Mouse (Mus musculus) kidney, embryonic 14.5 days (tissue): Measurements from ENCODE around the gene Hoxa10. TPM values are rescaled to one million over a fixed set of nuclear protein-coding genes. Genes with fewer than 3 reads are reported as not detected.

Experiments
- ATAC-seq: fragments of 200-750 bp; cut with Nextera tagmentation; 2 replicates; pipeline ENCODE4 v1.8.0; 2017; ENCODE audit warnings: moderate number of reproducible peaks, mild to moderate bottlenecking, moderate TSS enrichment, moderate library complexity; ENCODE audit not compliant: low FRiP score, low TSS enrichment
- H3K27ac ChIP-seq: fragments of 300-500 bp; sonication (generic); 2 replicates; pipeline ENCODE4 v1.5.1; 2014; ENCODE audit warnings: low read depth, mild to moderate bottlenecking, low read length, moderate library complexity, mixed read lengths
- H3K27me3 ChIP-seq: fragments of 300-500 bp; sonication (generic); 2 replicates; pipeline ENCODE4 v1.6.1; 2014; ENCODE audit warnings: mild to moderate bottlenecking, low read length; ENCODE audit not compliant: control insufficient read depth, insufficient read depth
- H3K36me3 ChIP-seq: fragments of 300-500 bp; sonication (generic); 2 replicates; pipeline ENCODE4 v1.6.1; 2014; ENCODE audit warnings: low read length, mixed read lengths; ENCODE audit not compliant: control insufficient read depth, insufficient read depth
- H3K4me1 ChIP-seq: fragments of 300-500 bp; sonication (generic); 2 replicates; pipeline ENCODE4 v1.6.1; 2014; ENCODE audit warnings: low read length, mixed read lengths; ENCODE audit not compliant: control insufficient read depth, insufficient read depth
- H3K4me2 ChIP-seq: fragments of 300-500 bp; sonication (generic); replicated peaks from 2 replicates; pipeline ENCODE4 v1.6.1; 2014; ENCODE audit warnings: low read depth, mild to moderate bottlenecking, low read length
- H3K4me3 ChIP-seq: fragments of 300-500 bp; sonication (generic); 2 replicates; pipeline ENCODE4 v1.5.1; 2014; ENCODE audit warnings: mild to moderate bottlenecking, low read length
- H3K9ac ChIP-seq: fragments of 300-500 bp; sonication (generic); 2 replicates; pipeline ENCODE4 v1.6.1; 2014; ENCODE audit warnings: low read depth, mild to moderate bottlenecking, low read length, moderate library complexity
- H3K9me3 ChIP-seq: fragments of 300-500 bp; sonication (generic); 2 replicates; pipeline ENCODE4 v1.6.1; 2016; ENCODE audit warnings: low read length; ENCODE audit not compliant: control insufficient read depth
- WGBS: fragments of 180-500 bp; shearing (Covaris S2); extraction: QIAGEN DNeasy Blood & Tissue Kit; methylation state at CpG from one replicate; pipeline ENCODE4 v1.1.7; 2014; 5-methylcytosine and 5-hydroxymethylcytosine counted together
- microRNA counts: library from miRNA; unstranded; fragments of <30 nt; microRNA quantifications from one replicate; lab custom pipeline; 2017
- microRNA-seq: library from miRNA; unstranded; fragments of <30 nt; microRNA quantifications from one replicate; pipeline ENCODE4, GENCODE M21; 2016
- polyA plus RNA-seq: library from polyadenylated mRNA; unstranded; fragments of >200 nt; fragmentation: Nextera tagmentation; extraction: Ambion mirVana; gene quantifications from 2 replicates; pipeline ENCODE4 v1.2.1, GENCODE M21; 2014

Hoxa10 gene
- polyA plus RNA-seq, 1 experiment from 2014 or later = 186 TPM

- Histone ChIP-seq H3K9me3 (no peaks in the 10 kb centered on the region), H3K4me2 (peak overlapping the region; percentile 27), H3K27me3 (no peaks in the 10 kb centered on the region), H3K9ac (peak overlapping the region; percentile 40; the same call in 1 of the 2 replicates), H3K36me3 (peaks cover 24% of the 10 kb centered on the region; the same call in 1 of the 2 replicates), H3K4me3 (no peak overlapping the region), H3K4me1 (peaks cover 78% of the 10 kb centered on the region), H3K27ac (peak overlapping the region; percentile 94)
- ATAC-seq = peak; percentile 2; the same call in 1 of the 2 replicates
- 12% methylated on average over 10 of the region's 10 CpGs for WGBS
Measured at GRCm38 (mm10) chr6:52183311-52184080, 57.2 kb downstream of the Hoxa10 start.

- 6% methylated on average over 1 of the region's 1 CpGs for WGBS
- Histone ChIP-seq H3K36me3 (peaks cover 24% of the 10 kb centered on the region; the same call in 1 of the 2 replicates), H3K4me2 (peak overlapping the region; percentile 27; the same call in 1 of the 2 replicates), H3K4me1 (peaks cover 75% of the 10 kb centered on the region), H3K9ac (no peak overlapping the region; the same call in 1 of the 2 replicates), H3K9me3 (no peaks in the 10 kb centered on the region), H3K27ac (peak overlapping the region; percentile 94), H3K27me3 (no peaks in the 10 kb centered on the region), H3K4me3 (no peak overlapping the region)
- no peak for ATAC-seq
Measured at GRCm38 (mm10) chr6:52182793-52183192, 57.9 kb downstream of the Hoxa10 start.

- ATAC-seq = no peak
- WGBS = 38% methylated on average over 2 of the region's 2 CpGs
- 0 out of 2 replicates have a peak overlapping the region, but pooled peaks have one; percentile 1 for H3K4me2 ChIP-seq
- H3K27ac ChIP-seq = peak overlapping the region; percentile 94; the same call in 1 of the 2 replicates
- H3K27me3 ChIP-seq = no peaks in the 10 kb centered on the region
- H3K4me3 ChIP-seq = no peak overlapping the region
- no peaks in the 10 kb centered on the region for H3K9me3 ChIP-seq
- H3K36me3 ChIP-seq = peaks cover 23% of the 10 kb centered on the region; the same call in 1 of the 2 replicates
- peaks cover 78% of the 10 kb centered on the region for H3K4me1 ChIP-seq
- H3K9ac ChIP-seq = no peak overlapping the region
Measured at GRCm38 (mm10) chr6:52182030-52182429, 58.6 kb downstream of the Hoxa10 start.

MicroRNAs encoded within 50 kb of the gene (microRNA counts, 519-probe panel; counts per million panel counts)
- 8,440 counts per million, percentile 88 among the panel's probes with 10 or more counts for microRNA mmu-miR-196b (lab: Ali Mortazavi, UCI)

Small RNAs within 50 kb of the gene (microRNA-seq; reads per million reads assigned to microRNA genes)
- gene Mir196b = 26,913 reads per million, percentile 97 among the genes with 10 or more reads in this experiment

Other genes starting within 250 kb of the Hoxa10 start
- gene Skap2, start 228.3 kb downstream of the Hoxa10 start, polyA plus RNA-seq = 29.2 and 33.8 TPM in 2 replicates
- gene Hoxa1, start 82.5 kb downstream of the Hoxa10 start, polyA plus RNA-seq = 0.64 and 1.0 TPM in 2 replicates
- 4.7 and 5.5 TPM in 2 replicates for gene Hoxa2, start 76.0 kb downstream of the Hoxa10 start, polyA plus RNA-seq
- gene 5730596B20Rik, start 63.4 kb downstream of the Hoxa10 start, polyA plus RNA-seq = 2.7 and 2.9 TPM in 2 replicates
- gene Hoxa4, start 49.1 kb downstream of the Hoxa10 start, polyA plus RNA-seq = 3.1 and 3.6 TPM in 2 replicates
- gene Hoxa5, start 36.3 kb downstream of the Hoxa10 start, polyA plus RNA-seq = 15.7 and 16.6 TPM in 2 replicates
- 4.4 TPM in 2 replicates for gene Hoxa6, start 32.1 kb downstream of the Hoxa10 start, polyA plus RNA-seq
- gene Hoxa3, start 27.5 kb downstream of the Hoxa10 start, polyA plus RNA-seq = 9.7 and 13.6 TPM in 2 replicates
- gene Gm28308, start 27.5 kb downstream of the Hoxa10 start, polyA plus RNA-seq = not detected in 2 replicates
- 19.1 and 19.6 TPM in 2 replicates for gene Hoxa7, start 19.0 kb downstream of the Hoxa10 start, polyA plus RNA-seq
- gene Hoxa9, start 9.8 kb downstream of the Hoxa10 start, polyA plus RNA-seq = 58.1 and 67.8 TPM in 2 replicates
- gene Hoxa11, start 5.0 kb upstream of the Hoxa10 start, polyA plus RNA-seq = 27.6 and 35.6 TPM in 2 replicates
- not detected in 2 replicates for gene Hoxa13, start 20.0 kb upstream of the Hoxa10 start, polyA plus RNA-seq
- gene Evx1, start 72.6 kb upstream of the Hoxa10 start, polyA plus RNA-seq = not detected in 2 replicates